Mouse (Mus musculus) liver, postnatal 0 days (tissue): ENCODE data around the gene Ptpre.

Experiments used
- CTCF ChIP-seq: sonication (generic); IDR thresholded peaks from 2 replicates; pipeline ENCODE4 v1.5.1; 2016; ENCODE audit warnings: antibody characterized with exemption, low read depth
- EP300 ChIP-seq: IDR thresholded peaks from 2 replicates; pipeline ENCODE4 v1.6.1; 2016; ENCODE audit warnings: antibody characterized with exemption, low read depth, mild to moderate bottlenecking

DNA sequence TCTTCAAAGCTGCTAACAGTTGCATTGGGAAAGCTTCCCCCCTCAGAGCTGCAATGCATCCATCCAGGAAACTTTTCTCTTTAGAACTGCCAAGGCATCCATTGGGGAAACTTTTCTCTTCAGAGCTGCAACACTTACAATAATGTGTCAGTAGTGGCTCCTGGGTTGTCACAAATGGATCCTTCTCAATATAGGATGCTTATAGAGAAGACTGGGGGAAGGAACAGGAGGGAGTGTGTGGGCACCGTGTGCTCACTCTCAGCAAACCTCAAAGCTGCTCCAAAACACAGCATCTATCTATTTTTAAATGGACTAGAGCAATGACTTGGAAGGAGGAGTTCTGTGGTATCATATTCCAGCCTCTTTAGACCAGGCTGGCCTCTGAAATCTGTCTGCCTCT lies 189.4 kb downstream of the Ptpre start:
- TF ChIP-seq EP300 (no peak), CTCF (no peak)
